Mouse (Mus musculus): Measurements from ENCODE around the gene Clec16a. TPM values are rescaled to one million over a fixed set of nuclear protein-coding genes. Genes with fewer than 3 reads are reported as not detected.

Clec16a gene
- total and polyA plus RNA-seq, 3 experiments: 20.0 to 24.2 (median 20.5) TPM

- no peak for TF ChIP-seq HCFC1 (IDR thresholded peaks at IDR 0.05; ENCODE audit: low read depth, low read length)
- TF ChIP-seq JUND (conservative IDR thresholded peaks at IDR 0.05; ENCODE audit: low read depth, low read length): no peak
- TF ChIP-seq POLR2AphosphoS2 (IDR thresholded peaks at IDR 0.05; ENCODE audit: low read depth, low read length): no peak
- no peak for TF ChIP-seq ZKSCAN1 (IDR thresholded peaks at IDR 0.05; ENCODE audit: borderline replicate concordance, low read depth, low read length)
- TF ChIP-seq E2F4 (IDR thresholded peaks at IDR 0.05; ENCODE audit: insufficient replicate concordance, low read depth, low read length): no peak
- no peak for TF ChIP-seq MAFK (IDR thresholded peaks at IDR 0.05; ENCODE audit: insufficient replicate concordance, low read length)
- TF ChIP-seq MAZ (IDR thresholded peaks at IDR 0.05; ENCODE audit: low read depth, low read length): no peak
- no peak for TF ChIP-seq CHD1 (IDR thresholded peaks at IDR 0.05; ENCODE audit: low read depth, low read length)
- TF ChIP-seq TBP (conservative IDR thresholded peaks at IDR 0.05; ENCODE audit: low read depth, low read length): no peak
- TF ChIP-seq USF1 (IDR thresholded peaks at IDR 0.05; ENCODE audit: low read depth, low read length): no peak
- no peak for TF ChIP-seq MAX (IDR thresholded peaks at IDR 0.05; ENCODE audit: low read length)
- no peak for TF ChIP-seq MYC (IDR thresholded peaks at IDR 0.05; ENCODE audit: low read depth, low read length)
- TF ChIP-seq CHD2 (IDR thresholded peaks at IDR 0.05; ENCODE audit: low read length): no peak
- TF ChIP-seq EP300 (IDR thresholded peaks at IDR 0.05; ENCODE audit: low read length): peak; percentile 29; the same call in 1 of the 2 replicates
- TF ChIP-seq ZC3H11A (IDR thresholded peaks at IDR 0.05; ENCODE audit: low read depth, low read length): no peak
Observed at GRCm38 (mm10) chr16:10774726-10775125, 229.6 kb downstream of the Clec16a start (continued).

- Histone ChIP-seq H3K27me3 (replicated peaks) (no peaks in the 10 kb centered on the region), H3K9me3 (replicated peaks; ENCODE audit: low read length) (no peaks in the 10 kb centered on the region), H3K4me1 (ENCODE audit: control insufficient read depth in 1 of 2, insufficient read depth in 2 of 2) (peaks cover 44 to 87% of the 10 kb centered on the region in 2 experiments), H3K9ac (ENCODE audit: insufficient read depth, low read depth) (no peak overlapping the region), H3K79me2 (replicated peaks; ENCODE audit: control insufficient read depth, extremely low read depth, insufficient read depth, poor library complexity, severe bottlenecking) (no peaks in the 10 kb centered on the region), H3K27ac (ENCODE audit: insufficient read depth, low read depth) (no peak overlapping the region), H3K36me3 (replicated peaks in 1 of 2; ENCODE audit: control insufficient read depth in 1 of 2, insufficient read depth in 1 of 2, low read length in 1 of 2) (peaks cover 0 to 5% of the 10 kb centered on the region in 2 experiments), H3K4me3 (replicated peaks in 1 of 3; ENCODE audit: low read depth in 2 of 3, low read length in 2 of 3, poor library complexity in 1 of 3) (no peak overlapping the region), H3K4me2 (ENCODE audit: insufficient read depth, low read depth, poor library complexity, severe bottlenecking) (no peak overlapping the region)
- no peak for DNase-seq (ENCODE audit: extremely low read depth)
- dilution Hi-C loops (cut with MboI; ENCODE audit: extremely low pct_ligation_motif_present, extremely low pct_unique_long_range_greater_than_20kb, low sequenced_read_pairs) (no loop called here), in situ Hi-C loops (cut with MboI; ENCODE audit: low pct_ligation_motif_present, low pct_unique_long_range_greater_than_20kb, low sequenced_read_pairs) (no loop called here)
- TF ChIP-seq MXI1 (IDR thresholded peaks at IDR 0.05; ENCODE audit: low read depth, low read length): no peak
- no peak for TF ChIP-seq TCF12 (IDR thresholded peaks at IDR 0.05; ENCODE audit: low read depth, low read length)
- TF ChIP-seq NRF1 (IDR thresholded peaks at IDR 0.05; ENCODE audit: low read depth, low read length): no peak
- TF ChIP-seq RCOR1 (conservative IDR thresholded peaks at IDR 0.05; ENCODE audit: low read depth, low read length): no peak
- TF ChIP-seq EP300 (IDR thresholded peaks at IDR 0.05; ENCODE audit: low read length): 0 out of 2 replicates have a peak, but pooled peaks have one; percentile 11
- TF ChIP-seq TBP (conservative IDR thresholded peaks at IDR 0.05; ENCODE audit: low read depth, low read length): no peak
- TF ChIP-seq MAZ (IDR thresholded peaks at IDR 0.05; ENCODE audit: low read depth, low read length): no peak
Observed at GRCm38 (mm10) chr16:10776322-10776721, 231.2 kb downstream of the Clec16a start.
